Mouse (Mus musculus) megakaryocyte, embryonic 14.5 days (primary cell): ENCODE results near the gene Fam107b. TPM values are rescaled to one million over a fixed set of nuclear protein-coding genes. Genes with fewer than 3 reads are reported as not detected.

ENCODE experiments used
- H3K27me3 ChIP-seq: replicated peaks from 2 replicates; pipeline ENCODE3; 2012; ENCODE audit warnings: inconsistent platforms
- H3K36me3 ChIP-seq: replicated peaks from 2 replicates; pipeline ENCODE3; 2012; ENCODE audit warnings: low read length, inconsistent platforms, mixed read lengths
- H3K4me1 ChIP-seq: 2 replicates; pipeline ENCODE4 v1.6.1; 2012; ENCODE audit warnings: inconsistent platforms
- H3K4me3 ChIP-seq: replicated peaks from 2 replicates; pipeline ENCODE3; 2012; ENCODE audit warnings: moderate library complexity, mild to moderate bottlenecking, inconsistent platforms
- H3K9me3 ChIP-seq: 2 replicates; pipeline ENCODE4 v1.6.1; 2012; ENCODE audit warnings: inconsistent platforms
- FLI1 ChIP-seq: IDR thresholded peaks from 2 replicates; pipeline ENCODE4 v1.6.1; 2012; ENCODE audit warnings: low read length, inconsistent platforms, mixed read lengths
- GATA1 ChIP-seq: IDR thresholded peaks from 3 replicates; pipeline ENCODE4 v1.6.1; 2012; ENCODE audit warnings: mixed read lengths, low read length, inconsistent platforms, borderline replicate concordance
- polyA plus RNA-seq: library from polyadenylated mRNA; stranded (reverse); fragments of >175 nt; gene quantifications from 2 replicates; pipeline ENCODE4 v1.2.3, GENCODE M21; 2012; ENCODE audit warnings: low replicate concordance; ENCODE audit not compliant: insufficient read depth

Gene Fam107b
- polyA plus RNA-seq, 1 experiment: 43.9 TPM

- Histone ChIP-seq H3K9me3 (peaks cover 4% of the 10 kb centered on the region; the same call in 1 of the 2 replicates), H3K36me3 (peaks cover 27% of the 10 kb centered on the region), H3K4me1 (peaks cover 49% of the 10 kb centered on the region), H3K27me3 (no peaks in the 10 kb centered on the region), H3K4me3 (no peak overlapping the region)
- TF ChIP-seq GATA1 (no peak), FLI1 (no peak)
These were observed 167.8 kb downstream of the Fam107b start for GRCm38 (mm10) chr2:3737917-3738694.

- H3K4me3 ChIP-seq: no peak overlapping the region
- peaks cover 33% of the 10 kb centered on the region for H3K36me3 ChIP-seq
- no peak for TF ChIP-seq FLI1
- TF ChIP-seq GATA1: no peak
- H3K4me1 ChIP-seq: peaks cover 54% of the 10 kb centered on the region
- no peaks in the 10 kb centered on the region for H3K27me3 ChIP-seq
- peaks cover 4% of the 10 kb centered on the region; the same call in 1 of the 2 replicates for H3K9me3 ChIP-seq
These were observed 168.4 kb downstream of the Fam107b start for GRCm38 (mm10) chr2:3738734-3739133.

DNA sequence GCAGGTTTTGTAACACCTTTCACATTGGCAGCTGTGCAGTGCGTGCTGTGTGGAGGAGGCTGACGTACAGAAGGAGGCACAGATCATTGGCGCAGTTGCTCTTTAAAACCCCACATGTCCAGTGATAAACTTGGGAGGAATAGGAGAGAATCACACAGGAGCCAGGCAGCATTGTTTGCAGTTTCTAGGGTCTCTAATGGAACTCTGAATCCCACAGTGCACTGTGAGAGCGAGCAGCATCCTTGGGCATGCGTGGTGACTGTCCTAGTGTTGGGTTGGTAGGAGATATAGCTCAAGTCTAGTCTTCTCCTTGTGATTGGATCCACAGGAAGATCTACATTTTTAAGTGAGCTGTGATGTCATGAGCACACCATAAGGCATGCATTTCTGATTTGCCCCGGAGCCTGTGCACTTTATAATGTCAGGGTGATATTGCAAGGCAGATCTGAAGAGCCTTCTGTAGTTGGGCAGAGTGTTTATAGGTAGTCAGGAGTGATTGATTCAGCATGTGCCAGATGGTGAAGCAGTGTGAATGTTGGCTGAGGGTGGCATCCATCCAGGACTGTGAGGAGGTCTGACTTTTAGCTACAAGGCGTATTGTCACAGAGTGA is 169.2 kb downstream of the Fam107b start:
- peaks cover 59% of the 10 kb centered on the region for H3K4me1 ChIP-seq
- no peak for TF ChIP-seq FLI1
- no peak for TF ChIP-seq GATA1
- no peak overlapping the region for H3K4me3 ChIP-seq
- peaks cover 34% of the 10 kb centered on the region for H3K36me3 ChIP-seq
- H3K27me3 ChIP-seq: no peaks in the 10 kb centered on the region
- peaks cover 4% of the 10 kb centered on the region; the same call in 1 of the 2 replicates for H3K9me3 ChIP-seq

DNA sequence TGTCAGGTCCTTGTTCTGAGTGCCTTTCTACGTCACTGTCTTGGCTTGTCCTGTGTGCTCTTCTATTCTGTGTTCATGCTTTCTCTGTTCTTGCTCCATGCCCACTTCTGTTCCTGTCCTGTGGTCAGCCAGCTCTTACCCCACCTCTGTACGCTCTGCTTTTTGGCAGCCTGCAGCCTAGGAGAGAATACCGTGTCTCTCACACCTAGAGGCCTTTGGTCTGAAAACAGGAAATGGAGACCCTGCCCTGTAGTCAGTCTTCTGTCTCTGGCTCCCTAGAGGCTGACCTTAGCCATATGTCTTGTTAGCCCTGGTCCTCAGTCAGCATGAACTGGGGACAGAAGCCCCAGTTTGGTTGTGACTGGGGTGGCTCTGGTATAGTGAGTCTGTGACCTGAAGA is 170.0 kb downstream of the Fam107b start:
- H3K27me3 ChIP-seq: no peaks in the 10 kb centered on the region
- H3K4me3 ChIP-seq: no peak overlapping the region
- peaks cover 32% of the 10 kb centered on the region for H3K36me3 ChIP-seq
- TF ChIP-seq FLI1: no peak
- peaks cover 67% of the 10 kb centered on the region for H3K4me1 ChIP-seq
- H3K9me3 ChIP-seq: peaks cover 4% of the 10 kb centered on the region; the same call in 1 of the 2 replicates

DNA sequence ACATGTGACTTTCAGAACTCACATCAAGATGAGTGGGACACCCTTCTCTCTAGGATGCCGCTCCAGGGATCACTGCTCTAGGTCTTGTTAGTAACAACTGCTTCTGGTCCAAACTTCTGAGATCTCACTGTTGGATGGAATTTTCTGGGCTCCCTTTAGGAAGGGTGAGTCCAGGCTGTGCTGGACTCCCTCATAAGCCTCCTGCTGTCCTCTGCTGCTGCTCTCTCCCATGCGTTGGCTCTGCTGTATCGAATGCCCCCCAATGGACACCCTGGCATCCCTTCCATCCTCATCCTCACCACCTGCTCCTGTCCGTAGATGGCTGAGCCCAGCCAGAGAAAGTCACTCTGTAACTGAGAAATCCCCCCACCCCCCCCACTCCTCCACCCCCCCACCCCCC is 170.4 kb downstream of the Fam107b start:
- Histone ChIP-seq H3K4me3 (no peak overlapping the region), H3K27me3 (no peaks in the 10 kb centered on the region), H3K36me3 (peaks cover 32% of the 10 kb centered on the region), H3K9me3 (peaks cover 2% of the 10 kb centered on the region; the same call in 1 of the 2 replicates), H3K4me1 (peaks cover 71% of the 10 kb centered on the region)
- no peak for TF ChIP-seq FLI1
- TF ChIP-seq GATA1: no peak

GRCm38 (mm10) chr2:3742519-3742918 is 172.2 kb downstream of the Fam107b start:
- TF ChIP-seq GATA1 (no peak), FLI1 (no peak)
- H3K4me1 ChIP-seq: peaks cover 63% of the 10 kb centered on the region
- no peaks in the 10 kb centered on the region for H3K9me3 ChIP-seq
- no peaks in the 10 kb centered on the region for H3K27me3 ChIP-seq
- H3K4me3 ChIP-seq: no peak overlapping the region
- H3K36me3 ChIP-seq: peaks cover 33% of the 10 kb centered on the region

- no peaks in the 10 kb centered on the region for H3K27me3 ChIP-seq
- TF ChIP-seq FLI1 (no peak), GATA1 (no peak)
- H3K9me3 ChIP-seq: no peaks in the 10 kb centered on the region
- H3K4me1 ChIP-seq: peaks cover 59% of the 10 kb centered on the region
- no peak overlapping the region for H3K4me3 ChIP-seq
- peaks cover 31% of the 10 kb centered on the region for H3K36me3 ChIP-seq
These were observed 174.8 kb downstream of the Fam107b start for GRCm38 (mm10) chr2:3745041-3745440.

- H3K4me3 ChIP-seq: no peak overlapping the region
- H3K9me3 ChIP-seq: no peaks in the 10 kb centered on the region
- no peaks in the 10 kb centered on the region for H3K27me3 ChIP-seq
- peaks cover 31% of the 10 kb centered on the region for H3K36me3 ChIP-seq
- H3K4me1 ChIP-seq: peaks cover 57% of the 10 kb centered on the region
- no peak for TF ChIP-seq GATA1
- no peak for TF ChIP-seq FLI1
These were observed 175.8 kb downstream of the Fam107b start for GRCm38 (mm10) chr2:3745910-3746606.

DNA sequence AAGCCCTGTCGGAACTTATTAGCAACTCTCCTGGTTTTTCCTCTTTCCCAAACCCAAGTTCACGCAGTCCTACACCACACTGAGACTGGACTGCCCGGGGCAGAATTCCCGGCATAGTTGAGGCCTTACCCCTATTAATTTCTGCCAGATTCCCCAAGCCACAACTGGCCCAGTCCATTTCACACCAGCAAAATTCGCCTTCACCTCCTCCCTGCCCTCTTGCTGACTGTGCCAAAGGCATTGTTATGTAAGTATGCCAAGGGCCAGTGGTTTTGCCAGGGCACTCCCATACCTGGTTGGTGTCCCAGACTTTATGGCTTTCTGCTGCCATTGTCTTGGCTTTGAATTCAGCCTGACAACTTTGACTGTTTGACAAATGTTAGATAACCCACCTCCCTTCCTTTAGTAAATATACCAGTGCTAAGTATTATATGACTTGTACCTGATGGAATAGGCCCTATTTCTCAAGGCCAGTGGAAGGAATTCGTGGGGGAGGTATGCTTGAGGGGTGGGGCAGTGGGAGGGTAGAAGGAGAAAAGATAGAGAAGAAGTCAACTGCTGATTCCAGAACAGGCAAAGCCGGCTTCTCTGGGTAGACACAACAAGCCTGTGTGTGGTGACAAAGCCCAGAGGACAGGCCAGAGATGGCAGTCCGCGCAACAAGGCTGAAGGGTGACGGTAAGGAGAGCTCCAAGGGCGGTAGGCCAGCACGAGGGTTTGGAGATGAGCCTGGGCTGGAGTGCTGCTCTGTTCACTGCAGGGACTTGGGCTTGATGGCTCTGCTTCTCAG is 178.6 kb downstream of the Fam107b start:
- Histone ChIP-seq H3K36me3 (peaks cover 12% of the 10 kb centered on the region), H3K4me3 (peak overlapping the region; percentile 38), H3K9me3 (no peaks in the 10 kb centered on the region), H3K27me3 (no peaks in the 10 kb centered on the region), H3K4me1 (peaks cover 71% of the 10 kb centered on the region)
- TF ChIP-seq GATA1: no peak
- TF ChIP-seq FLI1: no peak
